Mouse (Mus musculus) spleen, postnatal 14 days (tissue): ENCODE results near the gene Dok1.

Experiments
- DNase-seq, 2 experiments: peaks; one replicate each; pipeline ENCODE4 v3.0.0; 2021 to 2022; ENCODE audit warnings: low spot score in 2 of 2

The Dok1 gene

GRCm38 (mm10) chr6:83033249-83034185 is at the start of gene Dok1, which contains the start of gene Loxl3:
Dok1 (minus strand) TSS chr6:83033471.
Loxl3 (plus strand) TSS chr6:83034173.
- DNase-seq, result peak; percentile 57 to 64

DNA sequence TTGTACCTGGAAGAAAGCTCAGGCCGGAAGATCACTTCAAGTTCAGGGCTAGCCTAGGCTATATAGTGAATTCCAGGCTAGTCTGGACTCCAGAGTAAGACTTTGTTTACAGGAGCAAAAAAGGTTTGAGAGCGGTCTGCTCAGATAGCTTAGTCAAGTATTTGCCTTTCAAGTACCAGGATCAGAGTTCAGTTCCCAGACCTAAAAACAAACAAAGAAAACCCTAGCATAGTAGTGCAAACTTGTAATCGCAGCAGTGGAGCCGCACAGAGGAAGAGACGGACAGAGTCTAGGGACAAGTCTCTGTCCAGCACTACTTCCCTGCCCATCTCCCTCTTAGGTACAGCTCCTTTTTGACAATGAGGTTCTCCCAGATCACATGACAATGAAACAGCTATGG is 46.9 kb upstream of the Dok1 start:
- DNase-seq, result no peak

DNA sequence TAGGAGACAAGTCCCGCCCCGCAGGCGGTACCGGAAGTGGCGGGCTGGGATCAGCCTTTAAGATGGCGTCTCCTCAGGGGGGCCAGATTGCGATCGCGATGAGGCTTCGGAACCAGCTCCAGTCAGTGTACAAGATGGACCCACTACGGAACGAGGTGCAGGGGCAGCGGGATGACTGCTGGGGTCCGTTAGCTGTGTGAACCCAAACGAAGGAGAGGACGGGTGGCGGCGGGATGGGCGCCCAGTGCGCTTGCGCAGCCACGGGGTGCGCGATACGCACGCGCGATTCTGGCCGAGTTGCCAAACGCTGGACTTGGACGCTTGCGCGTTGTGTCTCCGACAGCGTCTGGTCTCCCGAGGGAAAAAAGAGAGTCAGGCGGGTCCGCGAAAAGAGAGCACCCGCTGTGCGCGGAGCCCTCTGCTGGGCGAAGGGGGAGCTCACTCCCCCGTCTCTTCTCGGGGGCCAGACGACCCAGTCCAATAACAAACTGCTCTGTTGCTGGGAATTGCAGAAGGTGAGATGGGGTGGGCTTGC is 45.1 kb upstream of the Dok1 start:
- DNase-seq, result peak; percentile 99 to 100

GRCm38 (mm10) chr6:83077630-83078323 is 44.5 kb upstream of the Dok1 start, which contains the start of gene Pcgf1:
Pcgf1 (plus strand) TSS chr6:83077869.
- DNase-seq, result no peak

GRCm38 (mm10) chr6:83074979-83075378 is 41.7 kb upstream of the Dok1 start:
- DNase-seq, result no peak

GRCm38 (mm10) chr6:83071220-83071619 is 37.9 kb upstream of the Dok1 start:
- DNase-seq, result no peak

GRCm38 (mm10) chr6:83070311-83071219 is 37.3 kb upstream of the Dok1 start:
- DNase-seq, result no peak

DNA sequence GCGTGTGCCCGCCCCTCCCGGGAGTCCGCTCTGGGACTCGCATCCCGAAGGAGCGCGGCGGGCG is 36.8 kb upstream of the Dok1 start, which contains the start of gene Tlx2:
Gene Tlx2, minus strand, starts transcription at position 47 of the 64 bp plus-strand sequence.
- DNase-seq, result no peak

- no peak for DNase-seq
Measured at GRCm38 (mm10) chr6:83069488-83070246, 36.4 kb upstream of the Dok1 start.

DNA sequence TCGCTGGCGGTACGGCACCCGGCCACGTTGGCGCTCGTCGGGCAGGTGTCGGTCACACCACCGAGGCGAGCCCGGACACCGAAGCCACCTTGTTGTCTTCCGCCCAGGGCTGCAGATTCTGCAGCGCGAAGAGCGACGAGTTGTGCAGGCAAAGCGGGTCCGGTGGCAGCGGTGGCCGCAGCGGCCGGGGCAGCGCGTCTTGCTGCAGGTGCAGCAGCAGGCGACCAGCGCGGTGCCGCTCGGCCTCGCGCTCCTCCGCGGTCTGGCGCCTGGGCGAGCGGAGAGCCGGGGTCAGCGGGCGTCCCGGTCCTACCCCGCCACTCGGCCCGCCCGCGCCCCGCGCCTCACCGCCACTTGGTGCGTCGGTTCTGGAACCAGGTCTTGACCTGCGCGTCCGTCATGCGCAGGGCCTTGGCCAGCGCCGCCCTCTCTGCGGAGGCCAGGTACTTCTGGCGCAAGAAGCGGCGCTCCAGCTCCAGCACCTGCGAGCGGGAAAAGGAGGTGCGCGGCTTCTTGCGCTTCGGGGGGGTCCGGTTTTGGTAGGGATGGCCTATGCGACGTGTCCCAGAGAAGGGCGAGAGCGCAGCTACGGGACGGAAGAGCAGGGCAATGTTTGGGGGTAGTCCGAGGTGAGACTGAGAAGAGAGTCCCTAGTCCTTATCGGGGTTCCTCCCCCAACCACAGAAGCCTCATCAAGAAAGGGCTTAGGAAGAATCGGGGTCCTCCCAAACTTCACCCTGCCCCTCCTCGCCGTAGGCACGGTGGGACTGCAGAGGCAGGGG is 35.6 kb upstream of the Dok1 start:
- no peak for DNase-seq

GRCm38 (mm10) chr6:83068221-83068620 is 35.0 kb upstream of the Dok1 start:
- DNase-seq, result no peak

DNA sequence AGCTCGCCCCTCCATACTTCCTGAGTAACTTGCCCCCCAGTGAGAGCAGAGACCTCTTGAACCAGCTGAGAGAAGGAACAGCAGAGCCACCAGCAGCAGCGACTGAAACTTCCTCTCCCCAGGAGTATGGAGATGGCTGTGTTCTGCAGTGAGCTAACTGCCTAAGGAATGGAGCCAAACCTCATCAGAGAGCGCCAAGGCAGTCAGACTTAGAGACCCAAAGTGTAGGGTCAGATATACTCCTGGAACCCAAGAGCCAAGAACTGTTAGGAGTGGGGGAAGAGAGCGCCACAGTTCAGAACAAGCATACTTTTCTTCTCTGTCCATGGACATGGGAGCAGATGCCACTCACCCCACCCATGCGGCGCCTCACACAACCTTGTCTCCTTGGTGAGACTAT is 33.2 kb upstream of the Dok1 start:
- DNase-seq, result no peak

DNA sequence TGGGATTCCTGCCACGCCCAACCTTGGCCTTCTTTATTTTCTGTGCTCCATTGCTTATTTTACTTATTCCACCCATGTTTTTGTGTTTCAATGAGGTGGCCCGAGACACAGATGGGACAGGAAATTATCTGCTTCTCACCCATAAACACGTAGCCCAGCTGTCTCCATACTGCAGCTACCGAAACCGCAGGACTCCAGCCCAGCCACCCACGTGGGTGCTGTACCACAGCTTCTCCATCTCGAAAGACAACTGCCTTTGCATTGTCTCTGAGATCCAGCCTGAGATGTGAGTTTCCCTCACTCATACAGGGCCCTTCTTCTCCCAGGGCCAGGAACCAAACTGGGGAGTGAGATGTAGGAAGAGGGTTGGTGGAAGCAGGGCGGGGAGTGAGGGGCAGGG is 32.7 kb upstream of the Dok1 start:
- DNase-seq, result no peak

DNA sequence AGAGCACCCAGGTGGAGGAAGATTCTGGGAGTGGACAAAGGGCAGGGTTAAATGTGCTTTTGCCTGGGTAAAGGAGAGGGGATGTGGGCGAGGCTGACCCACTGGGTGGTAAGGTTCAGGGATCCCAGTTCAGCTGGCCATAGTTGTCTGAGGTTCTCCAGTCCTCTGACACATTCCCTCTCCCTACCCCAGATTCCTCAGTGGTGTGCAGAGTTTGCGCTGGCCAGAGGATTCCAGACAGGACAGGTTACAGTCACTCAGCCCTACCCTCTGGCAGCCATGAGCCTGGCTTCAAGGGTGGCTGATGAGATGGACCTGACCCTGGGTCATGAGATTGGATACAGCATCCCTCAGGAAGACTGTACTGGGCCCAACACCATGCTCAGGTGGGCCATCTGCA is 25.5 kb upstream of the Dok1 start:
- no peak for DNase-seq

DNA sequence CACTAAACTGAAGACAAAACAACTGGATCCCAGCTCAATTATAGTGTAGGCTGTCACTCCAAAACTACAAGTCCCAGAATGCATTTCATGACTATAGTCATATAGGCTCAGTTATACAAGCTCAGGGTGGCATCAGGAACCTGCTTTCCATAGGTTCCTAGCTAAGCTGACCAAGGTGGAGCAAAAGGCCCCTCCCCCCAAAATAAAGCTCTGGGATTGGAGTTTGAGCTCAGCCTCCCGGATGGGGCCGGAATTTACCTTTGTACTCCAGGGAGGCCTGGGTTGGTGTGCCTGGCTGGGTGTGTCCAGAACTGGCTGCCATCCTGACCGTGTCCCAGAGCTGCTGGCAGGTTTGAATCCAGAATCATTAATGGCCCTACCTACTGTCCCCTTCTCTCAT is 24.5 kb upstream of the Dok1 start, which contains the start of gene Dqx1:
Gene Dqx1, plus strand, starts transcription at position 55 of the 400 bp plus-strand sequence.
- no peak for DNase-seq

GRCm38 (mm10) chr6:83054871-83055431 is 21.7 kb upstream of the Dok1 start, which contains the start of gene Htra2:
Htra2 (minus strand) TSS chr6:83055273.
- peak; percentile 41 for DNase-seq

DNA sequence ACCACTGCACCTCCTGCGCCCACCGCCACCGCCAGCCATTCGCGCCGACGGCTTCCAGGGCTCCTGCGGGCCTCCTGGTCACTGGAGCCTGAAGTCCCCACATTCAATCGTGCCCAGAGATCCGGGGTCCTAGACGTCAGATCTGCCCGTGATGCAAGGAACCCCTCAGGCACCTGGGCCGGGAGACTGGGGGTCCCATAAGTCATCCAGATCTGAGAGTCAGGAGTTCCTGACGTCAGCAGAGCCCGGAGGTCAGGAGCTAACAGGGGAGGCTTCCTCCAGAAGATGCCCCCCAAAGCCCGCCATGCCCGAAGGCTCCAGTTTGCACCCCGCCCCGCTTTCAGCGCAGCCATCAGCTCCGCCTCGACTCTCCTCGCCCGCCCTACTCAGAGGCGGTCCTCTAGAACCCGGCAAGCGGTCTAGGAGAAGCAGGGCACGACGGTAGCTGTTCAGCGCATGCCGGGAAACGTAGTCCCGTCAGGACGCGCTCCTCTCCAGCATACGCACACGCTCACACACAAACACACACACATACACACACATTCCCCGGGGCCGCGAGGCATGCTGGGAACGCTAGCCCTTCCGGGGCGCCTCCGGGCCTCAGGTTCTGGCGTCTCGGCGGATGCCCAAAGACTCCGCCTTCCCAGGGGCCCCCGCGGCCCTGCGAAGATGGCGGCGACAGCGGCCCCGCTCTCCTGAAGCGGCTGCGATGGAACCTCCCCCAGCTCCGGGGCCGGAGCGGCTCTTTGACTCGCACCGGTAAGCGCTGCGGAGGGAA is 21.0 kb upstream of the Dok1 start, which contains the start of gene Aup1:
Gene Aup1, plus strand, starts transcription at position 448 of the 778 bp plus-strand sequence.
- peak; percentile 92 to 95 for DNase-seq

DNA sequence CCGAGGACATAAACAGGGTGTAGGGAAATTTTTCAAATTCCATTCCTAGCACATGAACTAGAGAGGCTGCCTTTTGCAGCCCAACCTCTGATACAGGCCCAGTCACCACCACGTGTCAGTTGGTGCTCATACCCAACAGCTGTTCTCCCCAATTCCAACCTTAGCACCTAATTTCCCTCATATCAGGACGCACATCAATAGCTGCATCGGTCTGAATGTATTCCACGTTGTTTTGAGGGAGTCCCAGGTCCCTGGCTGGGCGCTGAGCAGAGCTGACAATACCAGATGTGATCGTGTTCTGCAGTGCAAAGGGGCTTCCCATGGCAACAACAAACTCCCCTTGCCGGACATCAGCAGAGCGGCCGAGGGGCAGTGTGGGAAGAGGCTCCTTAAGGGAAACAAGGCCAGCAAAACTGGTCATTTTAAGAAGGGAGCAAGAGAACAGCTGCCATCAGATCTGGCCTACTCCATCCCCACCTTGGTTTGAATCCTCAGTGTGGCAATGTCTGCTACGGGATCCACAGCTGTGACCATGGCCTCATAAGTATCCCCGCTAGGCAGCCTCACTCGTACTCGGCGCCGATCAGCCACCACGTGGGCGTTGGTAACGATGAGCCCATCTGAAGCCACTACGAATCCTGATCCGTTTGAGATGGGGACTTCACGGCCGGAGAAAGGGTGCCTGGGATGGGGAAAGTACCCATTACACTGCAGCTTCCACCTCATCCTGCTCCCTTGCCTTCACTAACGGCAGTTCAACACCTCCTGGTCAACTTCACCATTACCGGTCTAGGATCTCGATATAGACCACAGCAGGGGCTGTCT is 20.1 kb upstream of the Dok1 start:
- peak; percentile 24 to 40 for DNase-seq
